Mouse (Mus musculus) stomach, postnatal 0 days (tissue): ENCODE measurements around the gene Dusp3. TPM values are rescaled to one million over a fixed set of nuclear protein-coding genes. Genes with fewer than 3 reads are reported as not detected.

Experiments used
- ATAC-seq: fragments of 200-750 bp; cut with Nextera tagmentation; 2 replicates; pipeline ENCODE4 v1.8.0; 2017; ENCODE audit not compliant: low FRiP score, low TSS enrichment
- DNase-seq: peaks from one replicate; pipeline ENCODE4 v3.0.0-alpha.2; 2016; ENCODE audit warnings: low spot score
- H3K27ac ChIP-seq: fragments of 300-500 bp; sonication (generic); replicated peaks from 2 replicates; pipeline ENCODE4 v1.5.1; 2014; ENCODE audit warnings: mild to moderate bottlenecking, control low read depth
- H3K27me3 ChIP-seq: fragments of 300-500 bp; sonication (generic); 2 replicates; pipeline ENCODE4 v1.6.1; 2014; ENCODE audit warnings: low read length; ENCODE audit not compliant: control insufficient read depth, insufficient read depth
- H3K36me3 ChIP-seq: fragments of 300-500 bp; sonication (generic); 2 replicates; pipeline ENCODE4 v1.6.1; 2014; ENCODE audit warnings: low read length, mixed read lengths; ENCODE audit not compliant: control insufficient read depth, insufficient read depth
- H3K4me1 ChIP-seq: fragments of 300-500 bp; sonication (generic); replicated peaks from 2 replicates; pipeline ENCODE4 v1.6.1; 2014; ENCODE audit warnings: antibody characterized with exemption; ENCODE audit not compliant: control insufficient read depth, insufficient read depth
- H3K4me2 ChIP-seq: fragments of 300-500 bp; sonication (generic); replicated peaks from 2 replicates; pipeline ENCODE4 v1.6.1; 2014; ENCODE audit warnings: low read depth, mild to moderate bottlenecking, control low read depth, moderate library complexity
- H3K4me3 ChIP-seq: fragments of 300-500 bp; sonication (generic); 2 replicates; pipeline ENCODE4 v1.5.1; 2014; ENCODE audit warnings: low read depth, low read length, control low read depth
- H3K9ac ChIP-seq: fragments of 300-500 bp; sonication (generic); 2 replicates; pipeline ENCODE4 v1.6.1; 2014; ENCODE audit warnings: mild to moderate bottlenecking, low read length, control low read depth, mixed read lengths
- H3K9me3 ChIP-seq: fragments of 300-500 bp; sonication (generic); 2 replicates; pipeline ENCODE4 v1.6.1; 2016; ENCODE audit warnings: low read length; ENCODE audit not compliant: control insufficient read depth
- CTCF ChIP-seq: IDR thresholded peaks from 2 replicates; pipeline ENCODE4 v1.5.1; 2016; ENCODE audit warnings: antibody characterized with exemption, low read depth, mild to moderate bottlenecking, moderate library complexity
- EP300 ChIP-seq: optimal IDR thresholded peaks from 2 replicates; pipeline ENCODE3; 2016; ENCODE audit warnings: antibody characterized with exemption
- WGBS: fragments of 180-500 bp; shearing (Covaris S2); extraction: QIAGEN DNeasy Blood & Tissue Kit; methylation state at CpG from one replicate; pipeline ENCODE4 v1.1.7; 2014; 5-methylcytosine and 5-hydroxymethylcytosine counted together
- polyA plus RNA-seq: library from polyadenylated mRNA; unstranded; fragments of >200 nt; fragmentation: Nextera tagmentation; extraction: Ambion mirVana; gene quantifications from 2 replicates; pipeline ENCODE4 v1.2.1, GENCODE M21; 2015

Gene Dusp3
- polyA plus RNA-seq, 1 experiment from 2014 or later: 22.8 TPM

GRCm38 (mm10) chr11:101973496-101973895 lies 13.3 kb downstream of the Dusp3 start:
- TF ChIP-seq EP300: no peak
- no peak for TF ChIP-seq CTCF
- 70% methylated on average over 9 of the region's 9 CpGs for WGBS
- H3K27ac ChIP-seq: no peak overlapping the region
- no peak overlapping the region for H3K9ac ChIP-seq
- no peak for ATAC-seq
- no peak overlapping the region for H3K4me3 ChIP-seq
- H3K4me1 ChIP-seq: no peaks in the 10 kb centered on the region
- H3K27me3 ChIP-seq: no peaks in the 10 kb centered on the region
- H3K4me2 ChIP-seq: no peak overlapping the region
- no peaks in the 10 kb centered on the region for H3K9me3 ChIP-seq
- no peak for DNase-seq
- H3K36me3 ChIP-seq: peaks cover 4% of the 10 kb centered on the region; the same call in 1 of the 2 replicates

- no peak overlapping the region for H3K27ac ChIP-seq
These were observed 14.2 kb downstream of the Dusp3 start for GRCm38 (mm10) chr11:101972651-101973050.

GRCm38 (mm10) chr11:101972097-101972496 lies 14.7 kb downstream of the Dusp3 start:
- DNase-seq: no peak
- H3K9me3 ChIP-seq: no peaks in the 10 kb centered on the region
- H3K4me3 ChIP-seq: no peak overlapping the region
- H3K36me3 ChIP-seq: peaks cover 4% of the 10 kb centered on the region; the same call in 1 of the 2 replicates
- no peak overlapping the region for H3K27ac ChIP-seq
- H3K27me3 ChIP-seq: no peaks in the 10 kb centered on the region
- TF ChIP-seq CTCF (no peak), EP300 (no peak)
- H3K9ac ChIP-seq: no peak overlapping the region
- H3K4me2 ChIP-seq: no peak overlapping the region
- ATAC-seq: no peak
- no peaks in the 10 kb centered on the region for H3K4me1 ChIP-seq
- 73% methylated on average over 3 of the region's 3 CpGs for WGBS

More at GRCm38 (mm10) chr11:101972651-101973050, 14.2 kb downstream of the Dusp3 start:
- DNase-seq (no peak), ATAC-seq (no peak)
- Histone ChIP-seq H3K9me3 (no peaks in the 10 kb centered on the region), H3K27me3 (no peaks in the 10 kb centered on the region), H3K36me3 (peaks cover 4% of the 10 kb centered on the region; the same call in 1 of the 2 replicates), H3K9ac (no peak overlapping the region), H3K4me1 (no peaks in the 10 kb centered on the region), H3K4me2 (no peak overlapping the region), H3K4me3 (no peak overlapping the region)
- WGBS: 91% methylated on average over 5 of the region's 5 CpGs
- no peak for TF ChIP-seq CTCF
- no peak for TF ChIP-seq EP300

- Histone ChIP-seq H3K27me3 (no peaks in the 10 kb centered on the region), H3K4me3 (no peak overlapping the region), H3K36me3 (peaks cover 4% of the 10 kb centered on the region; the same call in 1 of the 2 replicates), H3K4me1 (no peaks in the 10 kb centered on the region), H3K9me3 (no peaks in the 10 kb centered on the region), H3K4me2 (no peak overlapping the region), H3K9ac (no peak overlapping the region), H3K27ac (no peak overlapping the region)
- 45% methylated on average over 3 of the region's 3 CpGs for whole genome bisulfite sequencing
- DNase-seq (peak; percentile 49), ATAC-seq (no peak)
- no peak for TF ChIP-seq EP300
- peak; percentile 78 for TF ChIP-seq CTCF
These were observed 15.4 kb downstream of the Dusp3 start for GRCm38 (mm10) chr11:101971410-101971809.

- 76% methylated on average over 13 of the region's 13 CpGs for WGBS
- DNase-seq (no peak), ATAC-seq (no peak)
- no peak overlapping the region for H3K27ac ChIP-seq
- no peaks in the 10 kb centered on the region for H3K4me1 ChIP-seq
- H3K9ac ChIP-seq: no peak overlapping the region
- peaks cover 7% of the 10 kb centered on the region; the same call in 1 of the 2 replicates for H3K27me3 ChIP-seq
- H3K4me2 ChIP-seq: no peak overlapping the region
- no peak overlapping the region for H3K4me3 ChIP-seq
- no peaks in the 10 kb centered on the region for H3K9me3 ChIP-seq
- TF ChIP-seq CTCF (no peak), EP300 (no peak)
- H3K36me3 ChIP-seq: peaks cover 4% of the 10 kb centered on the region; the same call in 1 of the 2 replicates
These were observed 17.0 kb downstream of the Dusp3 start for GRCm38 (mm10) chr11:101969835-101970234.

- WGBS: 0% methylated on average over 5 of the region's 5 CpGs
- no peaks in the 10 kb centered on the region for H3K36me3 ChIP-seq
- TF ChIP-seq CTCF (peak; percentile 99), EP300 (no peak)
- 0 out of 2 replicates have a peak, but pooled peaks cover 2% of the 10 kb centered on the region for H3K4me1 ChIP-seq
- no peak overlapping the region for H3K4me2 ChIP-seq
- no peak overlapping the region for H3K9ac ChIP-seq
- H3K4me3 ChIP-seq: no peak overlapping the region
- ATAC-seq (peak; percentile 73), DNase-seq (peak; percentile 81)
- no peak overlapping the region for H3K27ac ChIP-seq
- H3K9me3 ChIP-seq: no peaks in the 10 kb centered on the region
- H3K27me3 ChIP-seq: peaks cover 16% of the 10 kb centered on the region; the same call in 1 of the 2 replicates
These were observed 18.0 kb downstream of the Dusp3 start for GRCm38 (mm10) chr11:101968791-101969190.
